Mouse (Mus musculus) stomach, postnatal 0 days (tissue): Measurements from ENCODE around the gene Ogdh.

Source experiments
- CTCF ChIP-seq: IDR thresholded peaks from 2 replicates; pipeline ENCODE4 v1.5.1; 2016; ENCODE audit warnings: antibody characterized with exemption, low read depth, mild to moderate bottlenecking, moderate library complexity
- EP300 ChIP-seq: optimal IDR thresholded peaks from 2 replicates; pipeline ENCODE3; 2016; ENCODE audit warnings: antibody characterized with exemption

GRCm38 (mm10) chr11:6316821-6317220 is 25.4 kb downstream of the Ogdh start:
- no peak for TF ChIP-seq CTCF
- TF ChIP-seq EP300 = no peak
